Mouse (Mus musculus): ENCODE data around the gene F11r. TPM values are rescaled to one million over a fixed set of nuclear protein-coding genes. Genes with fewer than 3 reads are reported as not detected.
A peak's percentile ranks its signal among the peaks of the same experiment; 100 is the strongest.

F11r gene
- total and polyA plus RNA-seq, 3 experiments: 32.9 to 47.5 (median 36.1) TPM

DNA sequence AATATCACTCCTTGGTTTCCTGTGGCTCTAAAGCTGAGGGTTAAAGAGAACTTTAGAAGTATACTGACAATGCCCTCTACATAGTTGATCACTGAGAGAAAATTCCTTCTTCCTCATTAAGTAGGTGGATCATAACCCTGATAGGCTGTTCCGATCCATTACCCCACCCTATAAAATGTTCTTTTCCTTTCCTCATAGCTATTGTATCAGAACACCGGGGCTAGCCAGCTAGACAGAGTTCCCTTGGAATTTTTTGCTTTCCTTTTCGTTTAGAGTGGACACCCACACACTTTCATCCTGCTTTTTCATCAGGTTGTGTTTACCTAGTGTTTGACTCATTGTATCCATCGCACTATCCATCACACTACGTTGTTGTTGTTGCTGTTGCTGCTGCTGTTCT lies 12.7 kb upstream of the F11r start:
- Histone ChIP-seq H3K27me3 (ENCODE audit: control insufficient read depth, insufficient read depth, low read length) (no peaks in the 10 kb centered on the region), H3K36me3 (ENCODE audit: control insufficient read depth, insufficient read depth, low read length) (no peaks in the 10 kb centered on the region; the same call in 1 of the 2 replicates), H3K4me3 (no peak overlapping the region), H3K9ac (ENCODE audit: low read depth, low read length) (no peak overlapping the region), H3K79me2 (replicated peaks; ENCODE audit: control insufficient read depth, insufficient read depth, low read length) (no peaks in the 10 kb centered on the region), H3K27ac (peak overlapping the region; percentile 4; the same call in 1 of the 2 replicates), H3K4me1 (ENCODE audit: control insufficient read depth, insufficient read depth, low read length) (peaks cover 3% of the 10 kb centered on the region; the same call in 1 of the 2 replicates)
- no peak for TF ChIP-seq CTCF (IDR thresholded peaks at IDR 0.05)
- no peak for TF ChIP-seq EP300 (IDR thresholded peaks at IDR 0.05; ENCODE audit: insufficient read depth, low read depth, low read length)
- TF ChIP-seq POLR2A (IDR thresholded peaks at IDR 0.05; ENCODE audit: insufficient read depth, low read depth, low read length): no peak
- no peak for DNase-seq
- intact Hi-C loops (cut with DNase I): no loop called here
- 27% methylated on average over 5 of the region's 5 CpGs for WGBS

GRCm38 (mm10) chr1:171425126-171425525 lies 12.2 kb upstream of the F11r start:
- Histone ChIP-seq H3K4me1 (ENCODE audit: control insufficient read depth, insufficient read depth, low read length) (peaks cover 3% of the 10 kb centered on the region; the same call in 1 of the 2 replicates), H3K36me3 (ENCODE audit: control insufficient read depth, insufficient read depth, low read length) (no peaks in the 10 kb centered on the region; the same call in 1 of the 2 replicates), H3K9ac (ENCODE audit: low read depth, low read length) (no peak overlapping the region), H3K79me2 (replicated peaks; ENCODE audit: control insufficient read depth, insufficient read depth, low read length) (no peaks in the 10 kb centered on the region), H3K27ac (peak overlapping the region; percentile 4; the same call in 1 of the 2 replicates), H3K27me3 (ENCODE audit: control insufficient read depth, insufficient read depth, low read length) (no peaks in the 10 kb centered on the region), H3K4me3 (no peak overlapping the region)
- intact Hi-C loops (cut with DNase I): no loop called here
- TF ChIP-seq POLR2A (IDR thresholded peaks at IDR 0.05; ENCODE audit: insufficient read depth, low read depth, low read length) (no peak), CTCF (IDR thresholded peaks at IDR 0.05) (no peak), EP300 (IDR thresholded peaks at IDR 0.05; ENCODE audit: insufficient read depth, low read depth, low read length) (0 out of 2 replicates have a peak, but pooled peaks have one; percentile 28)
- peak in 1 of 2 experiments; percentile 40 for DNase-seq
- 35% methylated on average over 4 of the region's 4 CpGs for WGBS

DNA sequence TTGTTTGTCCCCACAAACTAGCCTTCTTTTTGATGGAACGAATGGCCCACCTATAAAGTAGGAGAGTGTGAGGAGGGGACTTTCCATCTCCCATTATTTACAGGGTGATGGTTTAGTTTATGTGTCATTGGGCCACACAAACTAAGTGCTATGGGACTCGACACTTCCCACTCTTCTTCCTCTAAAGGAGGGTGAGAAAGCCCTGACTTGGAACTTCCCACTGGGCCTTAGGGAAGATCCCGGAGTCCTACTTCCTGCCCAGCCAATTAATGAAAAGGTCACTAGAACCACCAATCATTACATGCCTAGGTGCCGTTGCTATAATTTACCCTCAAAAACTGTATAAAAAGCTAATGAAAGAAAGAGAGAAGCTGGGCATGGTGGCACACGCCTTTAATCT lies 5.2 kb upstream of the F11r start:
- Histone ChIP-seq H3K36me3 (ENCODE audit: control insufficient read depth, insufficient read depth, low read length) (no peaks in the 10 kb centered on the region), H3K27me3 (ENCODE audit: control insufficient read depth, insufficient read depth, low read length) (no peaks in the 10 kb centered on the region), H3K4me1 (ENCODE audit: control insufficient read depth, insufficient read depth, low read length) (peaks cover 2% of the 10 kb centered on the region), H3K79me2 (replicated peaks; ENCODE audit: control insufficient read depth, insufficient read depth, low read length) (no peaks in the 10 kb centered on the region), H3K27ac (no peak overlapping the region), H3K9ac (ENCODE audit: low read depth, low read length) (no peak overlapping the region), H3K4me3 (no peak overlapping the region)
- intact Hi-C loops (cut with DNase I): no loop called here
- WGBS: 66% methylated on average over 5 of the region's 5 CpGs
- TF ChIP-seq EP300 (IDR thresholded peaks at IDR 0.05; ENCODE audit: insufficient read depth, low read depth, low read length): no peak
- TF ChIP-seq CTCF (IDR thresholded peaks at IDR 0.05): no peak
- TF ChIP-seq POLR2A (IDR thresholded peaks at IDR 0.05; ENCODE audit: insufficient read depth, low read depth, low read length): no peak
- no peak for DNase-seq

DNA sequence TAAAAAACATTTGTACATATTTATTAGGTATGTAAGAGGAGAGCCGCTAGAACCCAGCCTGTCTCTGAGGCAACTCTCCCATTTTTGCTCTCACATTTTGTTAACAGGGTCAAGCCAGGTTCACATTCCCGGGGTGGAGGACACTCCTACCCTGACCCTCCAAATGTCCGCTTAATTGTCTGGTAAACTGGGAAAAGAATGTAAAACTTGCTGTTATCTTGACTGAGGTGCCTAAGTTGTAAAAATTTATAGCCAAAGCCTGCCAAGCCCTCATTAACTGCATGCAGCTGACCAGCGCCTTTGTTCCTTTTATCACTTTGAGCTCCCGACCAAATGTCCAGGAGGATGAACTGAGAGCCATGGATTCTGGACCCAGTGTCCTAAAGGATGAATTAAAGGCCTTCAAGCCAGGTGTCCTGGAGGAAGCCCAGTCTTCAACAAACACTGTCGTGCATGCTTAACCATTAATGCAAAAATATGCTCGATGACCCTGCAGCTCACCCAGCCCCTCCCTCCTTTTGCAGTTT lies 2.0 kb upstream of the F11r start:
- WGBS: 62% methylated on average over 7 of the region's 7 CpGs
- Histone ChIP-seq H3K27ac (no peak overlapping the region), H3K4me1 (ENCODE audit: control insufficient read depth, insufficient read depth, low read length) (peaks cover 4% of the 10 kb centered on the region), H3K79me2 (replicated peaks; ENCODE audit: control insufficient read depth, insufficient read depth, low read length) (no peaks in the 10 kb centered on the region), H3K9ac (ENCODE audit: low read depth, low read length) (no peak overlapping the region), H3K27me3 (ENCODE audit: control insufficient read depth, insufficient read depth, low read length) (no peaks in the 10 kb centered on the region), H3K36me3 (ENCODE audit: control insufficient read depth, insufficient read depth, low read length) (no peaks in the 10 kb centered on the region; the same call in 1 of the 2 replicates), H3K4me3 (no peak overlapping the region)
- no peak for DNase-seq
- intact Hi-C loops (cut with DNase I): loop anchor here (5.0 kb wide), 1 partner anchor 37 kb away; no protein-coding TSS in a partner anchor
- TF ChIP-seq POLR2A (IDR thresholded peaks at IDR 0.05; ENCODE audit: insufficient read depth, low read depth, low read length) (no peak), CTCF (IDR thresholded peaks at IDR 0.05) (no peak), EP300 (IDR thresholded peaks at IDR 0.05; ENCODE audit: insufficient read depth, low read depth, low read length) (no peak)

GRCm38 (mm10) chr1:171435974-171436373 lies 1.4 kb upstream of the F11r start:
- intact Hi-C loops (cut with DNase I): loop anchor here (5.0 kb wide), 1 partner anchor 36 kb away; no protein-coding TSS in a partner anchor
- Histone ChIP-seq H3K79me2 (replicated peaks; ENCODE audit: control insufficient read depth, insufficient read depth, low read length) (no peaks in the 10 kb centered on the region), H3K27me3 (ENCODE audit: control insufficient read depth, insufficient read depth, low read length) (no peaks in the 10 kb centered on the region), H3K9ac (ENCODE audit: low read depth, low read length) (no peak overlapping the region), H3K4me3 (no peak overlapping the region), H3K4me1 (ENCODE audit: control insufficient read depth, insufficient read depth, low read length) (peaks cover 4% of the 10 kb centered on the region), H3K36me3 (ENCODE audit: control insufficient read depth, insufficient read depth, low read length) (no peaks in the 10 kb centered on the region; the same call in 1 of the 2 replicates), H3K27ac (no peak overlapping the region)
- TF ChIP-seq POLR2A (IDR thresholded peaks at IDR 0.05; ENCODE audit: insufficient read depth, low read depth, low read length): no peak
- TF ChIP-seq EP300 (IDR thresholded peaks at IDR 0.05; ENCODE audit: insufficient read depth, low read depth, low read length): no peak
- TF ChIP-seq CTCF (IDR thresholded peaks at IDR 0.05): no peak
- WGBS: 89% methylated on average over 1 of the region's 1 CpGs
- no peak for DNase-seq

- H3K79me2 ChIP-seq (replicated peaks; ENCODE audit: control insufficient read depth, insufficient read depth, low read length): no peaks in the 10 kb centered on the region
- no peaks in the 10 kb centered on the region for H3K27me3 ChIP-seq (ENCODE audit: control insufficient read depth, insufficient read depth, low read length)
- peak overlapping the region; percentile 74 for H3K9ac ChIP-seq (ENCODE audit: low read depth, low read length)
- peaks cover 17% of the 10 kb centered on the region for H3K4me1 ChIP-seq (ENCODE audit: control insufficient read depth, insufficient read depth, low read length)
- intact Hi-C loops (cut with DNase I): loop anchor here (5.0 kb wide), 1 partner anchor 34 kb away; no protein-coding TSS in a partner anchor
- 6% methylated on average over 18 of the region's 18 CpGs for WGBS
- H3K4me3 ChIP-seq: peak overlapping the region; percentile 59
- no peak for TF ChIP-seq CTCF (IDR thresholded peaks at IDR 0.05)
- no peak for TF ChIP-seq POLR2A (IDR thresholded peaks at IDR 0.05; ENCODE audit: insufficient read depth, low read depth, low read length)
- 0 out of 2 replicates have a peak, but pooled peaks have one; percentile 20 for TF ChIP-seq EP300 (IDR thresholded peaks at IDR 0.05; ENCODE audit: insufficient read depth, low read depth, low read length)
- H3K36me3 ChIP-seq (ENCODE audit: control insufficient read depth, insufficient read depth, low read length): no peaks in the 10 kb centered on the region; the same call in 1 of the 2 replicates
- peak overlapping the region; percentile 87 for H3K27ac ChIP-seq
- DNase-seq: peak in 1 of 2 experiments; percentile 45
Observed at GRCm38 (mm10) chr1:171438014-171438670, 807 bp downstream of the F11r start.

All from heart, adult 2 months (tissue).